Mouse (Mus musculus) liver, adult 2 months (tissue): ENCODE results near the gene Mboat2.

Experiments used
- CTCF ChIP-seq: fragments of 200-500 bp; IDR thresholded peaks from 2 replicates; pipeline ENCODE4 v1.5.1; 2011; ENCODE audit warnings: low read depth, low read length, control low read depth
- POLR2A ChIP-seq: fragments of 200-500 bp; IDR thresholded peaks from 2 replicates; pipeline ENCODE4 v1.6.1; 2011; ENCODE audit warnings: low read length, control low read depth; ENCODE audit not compliant: insufficient read depth; ENCODE audit errors: extremely low read depth

DNA sequence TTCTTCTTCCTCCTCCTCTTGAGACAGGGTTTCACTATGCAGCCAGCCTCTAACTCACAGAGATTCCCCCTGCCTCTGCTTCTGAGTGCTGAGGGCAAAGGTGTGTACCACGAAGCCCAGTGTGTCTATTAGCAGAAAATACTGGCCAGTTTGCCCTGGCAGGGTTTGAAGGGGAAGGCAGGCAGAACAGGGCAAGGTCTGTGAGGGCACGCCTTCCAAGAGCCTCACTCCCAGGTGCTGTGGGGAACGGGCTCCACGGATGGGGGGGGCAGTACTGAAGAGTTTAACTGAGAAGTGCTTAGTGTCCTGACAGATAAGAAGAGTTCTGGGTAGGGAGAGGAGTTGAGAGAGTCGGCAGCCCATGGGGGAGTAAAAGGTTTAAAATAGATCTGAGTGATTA, 142.9 kb downstream of the Mboat2 start:
- TF ChIP-seq CTCF (no peak), POLR2A (no peak)
